Mouse (Mus musculus) heart, adult 2 months (tissue): ENCODE measurements at regions not wholly inside any gene's neighbourhood (a gene's known extent, or its start where the extent isn't known, plus 50 kb on each side); places are given as distances from the start of the nearest gene placed in this dataset.

ENCODE experiments used
- CTCF ChIP-seq: fragments of 200-600 bp; IDR thresholded peaks from 2 replicates; pipeline ENCODE4 v1.8.1; 2022; ENCODE audit warnings: antibody characterized with exemption, mild to moderate bottlenecking, moderate library complexity
- EP300 ChIP-seq: fragments of 200-500 bp; IDR thresholded peaks from 2 replicates; pipeline ENCODE4 v1.6.1; 2011; ENCODE audit warnings: low read depth, low read length, control low read depth; ENCODE audit not compliant: insufficient read depth
- POLR2A ChIP-seq: fragments of 200-500 bp; IDR thresholded peaks from 2 replicates; pipeline ENCODE4 v1.6.1; 2011; ENCODE audit warnings: mild to moderate bottlenecking, low read depth, low read length, control low read depth; ENCODE audit not compliant: insufficient read depth

DNA sequence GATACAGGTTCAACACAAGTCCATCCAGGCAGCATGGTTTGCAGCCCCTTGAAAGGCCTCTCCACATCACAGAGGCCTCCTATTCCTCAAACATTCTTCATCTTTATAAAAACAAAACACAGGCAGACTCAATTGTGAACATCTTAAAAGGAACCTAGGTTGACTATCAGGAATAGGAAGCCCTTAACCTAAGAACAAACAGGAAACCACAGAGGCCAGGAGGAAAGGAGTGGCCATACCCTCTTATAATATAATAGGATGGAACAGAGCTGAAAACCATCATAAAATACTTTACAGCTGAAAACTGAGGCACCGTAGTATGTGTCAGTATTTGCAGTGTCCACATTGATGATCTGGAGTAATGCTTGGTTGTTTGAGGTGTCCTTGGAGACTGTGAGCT lies 1044.4 kb upstream of the Zfp386 start:
- TF ChIP-seq POLR2A (no peak), EP300 (no peak), CTCF (no peak)
